Mouse (Mus musculus) liver, adult 2 months (tissue): ENCODE data around the gene Apoc2.

Experiments used
- CTCF ChIP-seq: fragments of 200-500 bp; IDR thresholded peaks from 2 replicates; pipeline ENCODE4 v1.5.1; 2011; ENCODE audit warnings: low read depth, low read length, control low read depth
- POLR2A ChIP-seq: fragments of 200-500 bp; IDR thresholded peaks from 2 replicates; pipeline ENCODE4 v1.6.1; 2011; ENCODE audit warnings: low read length, control low read depth; ENCODE audit not compliant: insufficient read depth; ENCODE audit errors: extremely low read depth

- TF ChIP-seq POLR2A (no peak), CTCF (no peak)
Measured at GRCm38 (mm10) chr7:19629361-19629734, 48.4 kb downstream of the Apoc2 start, which contains the start of gene Relb.
